Mouse (Mus musculus): ENCODE measurements around the gene Fam111a.
"Not testable (repeated sequence)": the region's sequence is repeated elsewhere in the genome, so short reads cannot be mapped to it uniquely, and the experiment has no call there.

Gene Fam111a

GRCm38 (mm10) chr19:12545440-12545839 is at the start of gene Fam111a:
Fam111a (plus strand) TSS chr19:12545740.
- DNase-seq (ENCODE audit: low spot score) = not testable (repeated sequence)

GRCm38 (mm10) chr19:12496241-12496640 is 49.3 kb upstream of the Fam111a start:
- no peak for DNase-seq (ENCODE audit: low spot score)

- no peak for DNase-seq (ENCODE audit: low spot score)
Observed at GRCm38 (mm10) chr19:12497909-12498308, 47.6 kb upstream of the Fam111a start.

- DNase-seq (ENCODE audit: low spot score) = no peak
Observed at GRCm38 (mm10) chr19:12498321-12498720, 47.2 kb upstream of the Fam111a start.

GRCm38 (mm10) chr19:12498941-12499340 is 46.6 kb upstream of the Fam111a start:
- no peak for DNase-seq (ENCODE audit: low spot score)

- DNase-seq (ENCODE audit: low spot score) = no peak
Observed at GRCm38 (mm10) chr19:12499485-12499884, 46.1 kb upstream of the Fam111a start.

GRCm38 (mm10) chr19:12500124-12500523 is 45.4 kb upstream of the Fam111a start:
- no peak for DNase-seq (ENCODE audit: low spot score)

- DNase-seq (ENCODE audit: low spot score) = peak; percentile 52
Observed at GRCm38 (mm10) chr19:12500881-12501311, 44.6 kb upstream of the Fam111a start.

- DNase-seq (ENCODE audit: low spot score) = peak; percentile 97
Observed at GRCm38 (mm10) chr19:12501370-12502347, 43.9 kb upstream of the Fam111a start, which contains the start of gene Dtx4. Dtx4 (minus strand) TSS chr19:12501454.

GRCm38 (mm10) chr19:12502756-12503155 is 42.8 kb upstream of the Fam111a start:
- DNase-seq (ENCODE audit: low spot score) = no peak

- DNase-seq (ENCODE audit: low spot score) = no peak
Observed at GRCm38 (mm10) chr19:12514621-12515020, 30.9 kb upstream of the Fam111a start.

GRCm38 (mm10) chr19:12517671-12518540 is 27.6 kb upstream of the Fam111a start:
- DNase-seq (ENCODE audit: low spot score) = peak; percentile 63

- no peak for DNase-seq (ENCODE audit: low spot score)
Observed at GRCm38 (mm10) chr19:12518541-12518890, 27.0 kb upstream of the Fam111a start.

GRCm38 (mm10) chr19:12523377-12523776 is 22.2 kb upstream of the Fam111a start:
- no peak for DNase-seq (ENCODE audit: low spot score)

- DNase-seq (ENCODE audit: low spot score) = no peak
Observed at GRCm38 (mm10) chr19:12537168-12537567, 8.4 kb upstream of the Fam111a start.

GRCm38 (mm10) chr19:12539975-12540374 is 5.6 kb upstream of the Fam111a start:
- DNase-seq (ENCODE audit: low spot score) = no peak

GRCm38 (mm10) chr19:12540727-12541126 is 4.8 kb upstream of the Fam111a start:
- DNase-seq (ENCODE audit: low spot score) = no peak

- DNase-seq (ENCODE audit: low spot score) = no peak
Observed at GRCm38 (mm10) chr19:12541644-12542043, 3.9 kb upstream of the Fam111a start.

GRCm38 (mm10) chr19:12549166-12549565 is 3.6 kb downstream of the Fam111a start:
- DNase-seq (ENCODE audit: low spot score) = no peak

- no peak for DNase-seq (ENCODE audit: low spot score)
Observed at GRCm38 (mm10) chr19:12550005-12550942, 4.7 kb downstream of the Fam111a start.

GRCm38 (mm10) chr19:12556293-12556692 is 10.8 kb downstream of the Fam111a start:
- no peak for DNase-seq (ENCODE audit: low spot score)
